Mouse (Mus musculus) MEL (cell line): ENCODE measurements around the gene Lemd1.

Experiments
- CHD1 ChIP-seq: IDR thresholded peaks from 2 replicates; pipeline ENCODE4 v1.6.1; 2012; ENCODE audit warnings: low read depth, mild to moderate bottlenecking, inconsistent platforms, low read length, improper control_type of control experiment
- CTCF ChIP-seq, 3 experiments: IDR thresholded peaks in 2 of 3; conservative IDR thresholded peaks in 1 of 3; 2 replicates each; pipeline ENCODE4 v1.5.1; 2011 to 2012; ENCODE audit warnings: low read length in 3 of 3, low read depth in 2 of 3, mild to moderate bottlenecking in 2 of 3, improper control_type of control experiment in 1 of 3, inconsistent platforms in 1 of 3, mixed read lengths in 1 of 3, moderate library complexity in 1 of 3; ENCODE audit not compliant: control insufficient read depth in 1 of 3, insufficient read depth in 1 of 3, poor library complexity in 1 of 3, severe bottlenecking in 1 of 3
- EP300 ChIP-seq, 2 experiments: IDR thresholded peaks; 2 replicates each; pipeline ENCODE4 v1.6.1; 2011; ENCODE audit warnings: improper control_type of control experiment in 2 of 2, low read length in 2 of 2, low read depth in 1 of 2, mild to moderate bottlenecking in 1 of 2
- GATA1 ChIP-seq: IDR thresholded peaks from 2 replicates; pipeline ENCODE4 v1.6.1; 2011; ENCODE audit warnings: low read depth, low read length, improper control_type of control experiment
- MYB ChIP-seq: IDR thresholded peaks from 2 replicates; pipeline ENCODE4 v1.6.1; 2011; ENCODE audit warnings: mild to moderate bottlenecking, low read depth, low read length, improper control_type of control experiment
- NRF1 ChIP-seq: IDR thresholded peaks from 2 replicates; pipeline ENCODE4 v1.6.1; 2014; ENCODE audit warnings: low read depth, mild to moderate bottlenecking, inconsistent platforms, low read length, improper control_type of control experiment, moderate library complexity; ENCODE audit not compliant: poor library complexity, insufficient read depth, severe bottlenecking
- POLR2A ChIP-seq, 2 experiments: IDR thresholded peaks; 2 replicates each; pipeline ENCODE4 v1.6.1; 2011 to 2012; ENCODE audit warnings: low read length in 2 of 2, mild to moderate bottlenecking in 2 of 2, control low read depth in 1 of 2, improper control_type of control experiment in 1 of 2, low read depth in 1 of 2, moderate library complexity in 1 of 2; ENCODE audit not compliant: control insufficient read depth in 1 of 2, insufficient read depth in 1 of 2, poor library complexity in 1 of 2
- POLR2AphosphoS2 ChIP-seq: IDR thresholded peaks from 2 replicates; pipeline ENCODE4 v1.6.1; 2011; ENCODE audit warnings: low read length, improper control_type of control experiment
- TBP ChIP-seq: IDR thresholded peaks from 2 replicates; pipeline ENCODE4 v1.8.0; 2011; ENCODE audit warnings: low read depth, low read length, improper control_type of control experiment
- UBTF ChIP-seq: IDR thresholded peaks from 2 replicates; pipeline ENCODE4 v1.6.1; 2012; ENCODE audit warnings: low read depth, mild to moderate bottlenecking, inconsistent platforms, low read length, improper control_type of control experiment, moderate library complexity, borderline replicate concordance; ENCODE audit not compliant: insufficient read depth
- ZKSCAN1 ChIP-seq: IDR thresholded peaks from 2 replicates; pipeline ENCODE4 v1.6.1; 2012; ENCODE audit warnings: low read depth, mild to moderate bottlenecking, inconsistent platforms, low read length, improper control_type of control experiment, moderate library complexity
- ZNF384 ChIP-seq: IDR thresholded peaks from 2 replicates; pipeline ENCODE4 v1.6.1; 2012; ENCODE audit warnings: low read depth, mild to moderate bottlenecking, inconsistent platforms, low read length, improper control_type of control experiment

DNA sequence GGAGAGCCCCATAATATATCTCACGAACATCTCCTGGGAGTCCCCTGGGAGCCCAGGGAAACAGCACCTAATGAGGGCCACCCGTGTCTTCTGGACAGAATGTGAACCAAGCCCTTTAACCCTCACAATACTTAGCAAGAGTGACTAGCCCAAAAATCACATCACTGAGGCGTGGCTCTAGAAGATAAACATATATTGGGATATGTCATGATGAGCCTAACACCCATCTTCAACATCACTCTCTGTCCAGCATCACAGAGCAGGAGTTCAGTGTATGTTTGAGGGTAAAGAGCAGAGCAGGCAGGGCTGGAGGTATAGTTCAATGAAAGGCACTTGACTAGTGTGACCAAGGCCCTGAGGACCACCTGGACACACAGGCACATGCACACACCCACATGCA, 38.4 kb downstream of the Lemd1 start, which contains the start of gene Gm10188:
- no peak for TF ChIP-seq EP300 (IDR thresholded peaks at IDR 0.05; ENCODE audit: low read depth in 1 of 2, low read length in 2 of 2)
- TF ChIP-seq ZKSCAN1: no peak
- TF ChIP-seq POLR2AphosphoS2: no peak
- no peak for TF ChIP-seq CTCF (IDR thresholded peaks at IDR 0.05 in 2 of 3, conservative IDR thresholded peaks at IDR 0.05 in 1 of 3; ENCODE audit: control insufficient read depth in 1 of 3, insufficient read depth in 1 of 3, low read depth in 2 of 3, low read length in 3 of 3, poor library complexity in 1 of 3, severe bottlenecking in 1 of 3)
- TF ChIP-seq TBP: no peak
- TF ChIP-seq ZNF384: no peak
- TF ChIP-seq UBTF: no peak
- TF ChIP-seq POLR2A (IDR thresholded peaks at IDR 0.05; ENCODE audit: control insufficient read depth in 1 of 2, insufficient read depth in 1 of 2, low read depth in 1 of 2, low read length in 2 of 2, poor library complexity in 1 of 2): no peak
- TF ChIP-seq NRF1: no peak
- no peak for TF ChIP-seq MYB
- TF ChIP-seq CHD1: no peak
- TF ChIP-seq GATA1: no peak
